Mouse (Mus musculus) forebrain, embryonic 11.5 days (tissue): Measurements from ENCODE around the gene Iffo1. TPM values are rescaled to one million over a fixed set of nuclear protein-coding genes. Genes with fewer than 3 reads are reported as not detected.
"Not testable (repeated sequence)": the region's sequence is repeated elsewhere in the genome, so short reads cannot be mapped to it uniquely, and the experiment has no call there.

ENCODE experiments used
- ATAC-seq: fragments of 200-750 bp; cut with Nextera tagmentation; replicated peaks from 2 replicates; pipeline ENCODE4 v1.8.0; 2017; ENCODE audit warnings: moderate TSS enrichment; ENCODE audit not compliant: low FRiP score
- DNase-seq: peaks from one replicate; pipeline ENCODE4 v3.0.0-alpha.2; 2017; ENCODE audit warnings: low spot score
- H3K27ac ChIP-seq: fragments of 300-500 bp; sonication (generic); 2 replicates; pipeline ENCODE4 v1.5.1; 2014; ENCODE audit warnings: low read depth, low read length
- H3K27me3 ChIP-seq: fragments of 300-500 bp; sonication (generic); 2 replicates; pipeline ENCODE4 v1.6.1; 2014; ENCODE audit warnings: mild to moderate bottlenecking, low read length, mixed read lengths; ENCODE audit not compliant: control insufficient read depth, insufficient read depth
- H3K36me3 ChIP-seq: fragments of 300-500 bp; sonication (generic); 2 replicates; pipeline ENCODE4 v1.6.1; 2014; ENCODE audit warnings: mild to moderate bottlenecking, low read length, moderate library complexity, mixed read lengths; ENCODE audit not compliant: control insufficient read depth, insufficient read depth
- H3K4me1 ChIP-seq: fragments of 300-500 bp; sonication (generic); replicated peaks from 2 replicates; pipeline ENCODE4 v1.6.1; 2014; ENCODE audit warnings: low read length, mixed read lengths; ENCODE audit not compliant: control insufficient read depth, insufficient read depth
- H3K4me2 ChIP-seq: fragments of 300-500 bp; sonication (generic); 2 replicates; pipeline ENCODE4 v1.6.1; 2014; ENCODE audit warnings: low read depth, mild to moderate bottlenecking, low read length, moderate library complexity, mixed read lengths; ENCODE audit not compliant: severe bottlenecking
- H3K4me3 ChIP-seq: fragments of 300-500 bp; sonication (generic); 2 replicates; pipeline ENCODE4 v1.5.1; 2014; ENCODE audit warnings: low read depth, low read length
- H3K9ac ChIP-seq: fragments of 300-500 bp; sonication (generic); 2 replicates; pipeline ENCODE4 v1.6.1; 2014; ENCODE audit warnings: low read length
- H3K9me3 ChIP-seq: fragments of 300-500 bp; sonication (generic); 2 replicates; pipeline ENCODE4 v1.6.1; 2016; ENCODE audit warnings: low read length, mixed read lengths; ENCODE audit not compliant: control insufficient read depth
- WGBS: fragments of 180-500 bp; shearing (Covaris S2); extraction: QIAGEN DNeasy Blood & Tissue Kit; methylation state at CpG from one replicate; pipeline ENCODE4 v1.1.7; 2014; 5-methylcytosine and 5-hydroxymethylcytosine counted together
- polyA plus RNA-seq: library from polyadenylated mRNA; unstranded; fragments of >200 nt; fragmentation: Nextera tagmentation; extraction: Ambion mirVana; gene quantifications from 2 replicates; pipeline ENCODE4 v1.2.1, GENCODE M21; 2014

The Iffo1 gene
- polyA plus RNA-seq, 1 experiment from 2014 or later = 12.3 TPM

- DNase-seq (peak; percentile 81), ATAC-seq (no peak)
- no peak overlapping the region for H3K27ac ChIP-seq
- H3K4me3 ChIP-seq = no peak overlapping the region
- no peak overlapping the region for H3K9ac ChIP-seq
- H3K9me3 ChIP-seq = no peaks in the 10 kb centered on the region
- 0 out of 2 replicates have a peak overlapping the region, but pooled peaks have one; percentile 5 for H3K4me2 ChIP-seq
- peaks cover 7% of the 10 kb centered on the region; the same call in 1 of the 2 replicates for H3K36me3 ChIP-seq
- no peaks in the 10 kb centered on the region for H3K27me3 ChIP-seq
- H3K4me1 ChIP-seq = peaks cover 15% of the 10 kb centered on the region
- 15% methylated on average over 22 of the region's 22 CpGs for WGBS
Observed at GRCm38 (mm10) chr6:125160854-125161760, 16.1 kb downstream of the Iffo1 start.

- peaks cover 23% of the 10 kb centered on the region for H3K4me1 ChIP-seq
- peak; percentile 82 for DNase-seq
- not testable (repeated sequence) for H3K9ac ChIP-seq, ATAC-seq, H3K36me3 ChIP-seq, H3K4me3 ChIP-seq, H3K27ac ChIP-seq, H3K27me3 ChIP-seq, H3K9me3 ChIP-seq, H3K4me2 ChIP-seq
- WGBS = 6% methylated on average over 3 of the region's 5 CpGs
Observed at GRCm38 (mm10) chr6:125161971-125162370, 16.9 kb downstream of the Iffo1 start.

GRCm38 (mm10) chr6:125162615-125163305 lies 17.7 kb downstream of the Iffo1 start:
- H3K4me3 ChIP-seq, ATAC-seq, H3K27ac ChIP-seq, H3K9me3 ChIP-seq, DNase-seq, H3K9ac ChIP-seq, H3K27me3 ChIP-seq, H3K36me3 ChIP-seq: not testable (repeated sequence)
- H3K4me2 ChIP-seq = 0 out of 2 replicates have a peak overlapping the region, but pooled peaks have one; percentile 31
- WGBS = 77% methylated on average over 9 of the region's 16 CpGs
- H3K4me1 ChIP-seq = peaks cover 26% of the 10 kb centered on the region

- H3K27ac ChIP-seq = peak overlapping the region; percentile 88
- peaks cover 8% of the 10 kb centered on the region; the same call in 1 of the 2 replicates for H3K36me3 ChIP-seq
- no peaks in the 10 kb centered on the region for H3K9me3 ChIP-seq
- peak overlapping the region; percentile 76 for H3K4me2 ChIP-seq
- H3K4me1 ChIP-seq = peaks cover 26% of the 10 kb centered on the region
- H3K27me3 ChIP-seq = no peaks in the 10 kb centered on the region
- 4% methylated on average over 20 of the region's 20 CpGs for WGBS
- ATAC-seq (no peak), DNase-seq (peak; percentile 71)
- peak overlapping the region; percentile 96 for H3K4me3 ChIP-seq
- peak overlapping the region; percentile 99 for H3K9ac ChIP-seq
Observed at GRCm38 (mm10) chr6:125163801-125164657, 19.0 kb downstream of the Iffo1 start.

- WGBS = under 1% methylated on average over 39 of the region's 39 CpGs
- ATAC-seq (peak; percentile 40), DNase-seq (peak; percentile 90)
- Histone ChIP-seq H3K27ac (peak overlapping the region; percentile 88), H3K9ac (peak overlapping the region; percentile 99), H3K4me3 (peak overlapping the region; percentile 96), H3K4me2 (peak overlapping the region; percentile 76), H3K27me3 (no peaks in the 10 kb centered on the region), H3K4me1 (peaks cover 26% of the 10 kb centered on the region), H3K9me3 (no peaks in the 10 kb centered on the region), H3K36me3 (peaks cover 12% of the 10 kb centered on the region)
Observed at GRCm38 (mm10) chr6:125164672-125165327, 19.8 kb downstream of the Iffo1 start.

GRCm38 (mm10) chr6:125165328-125165891 lies 20.4 kb downstream of the Iffo1 start:
- H3K4me2 ChIP-seq = peak overlapping the region; percentile 76
- WGBS = under 1% methylated on average over 36 of the region's 36 CpGs
- H3K9ac ChIP-seq = peak overlapping the region; percentile 99
- H3K36me3 ChIP-seq = peaks cover 18% of the 10 kb centered on the region
- H3K27me3 ChIP-seq = no peaks in the 10 kb centered on the region
- DNase-seq = peak; percentile 99
- peak overlapping the region; percentile 96 for H3K4me3 ChIP-seq
- H3K27ac ChIP-seq = peak overlapping the region; percentile 88
- no peaks in the 10 kb centered on the region for H3K9me3 ChIP-seq
- H3K4me1 ChIP-seq = peaks cover 26% of the 10 kb centered on the region
- peak; percentile 91 for ATAC-seq

- 0% methylated on average over 17 of the region's 18 CpGs for WGBS
Observed at GRCm38 (mm10) chr6:125166051-125166751, 21.2 kb downstream of the Iffo1 start, which contains the start of gene Gapdh. Gene Gapdh, minus strand, starts transcription at chr6:125166467.

More at GRCm38 (mm10) chr6:125166051-125166751, 21.2 kb downstream of the Iffo1 start, which contains the start of gene Gapdh:
- DNase-seq (peak; percentile 86), ATAC-seq (peak; percentile 28)
- no peaks in the 10 kb centered on the region for H3K27me3 ChIP-seq
- H3K4me2 ChIP-seq = peak within 1 kb of the TSS; percentile 76
- H3K36me3 ChIP-seq = peaks cover 24% of the 10 kb centered on the region
- H3K27ac ChIP-seq = peak within 1 kb of the TSS; percentile 88
- peaks cover 26% of the 10 kb centered on the region for H3K4me1 ChIP-seq
- H3K9ac ChIP-seq = peak within 1 kb of the TSS; percentile 99
- peak within 1 kb of the TSS; percentile 96 for H3K4me3 ChIP-seq
- no peaks in the 10 kb centered on the region for H3K9me3 ChIP-seq
